Mouse (Mus musculus): ENCODE results near the gene Sbno1. TPM values are rescaled to one million over a fixed set of nuclear protein-coding genes. Genes with fewer than 3 reads are reported as not detected.

The Sbno1 gene
- total and polyA plus RNA-seq, 3 experiments = 32.4 to 500 (median 38.8) TPM

- peak; percentile 51; the same call in 1 of the 2 replicates for TF ChIP-seq MXI1 (IDR thresholded peaks at IDR 0.05; ENCODE audit: low read depth, low read length)
- no peak for TF ChIP-seq USF1 (IDR thresholded peaks at IDR 0.05; ENCODE audit: low read depth, low read length)
These were observed 13.8 kb upstream of the Sbno1 start, which contains the start of gene Kmt5a (continued) for GRCm38 (mm10) chr5:124439447-124440093.

GRCm38 (mm10) chr5:124438746-124439145 lies 12.9 kb upstream of the Sbno1 start:
- DNase-seq (ENCODE audit: low read depth, low spot score) = no peak
- Histone ChIP-seq H3K27ac (ENCODE audit: control insufficient read depth, low read depth, low read length) (peak overlapping the region; percentile 69), H3K4me3 (ENCODE audit: control insufficient read depth in 1 of 2, insufficient read depth in 1 of 2, low read depth in 2 of 2, low read length in 2 of 2) (peak overlapping the region; percentile 67 to 76), H3K9ac (ENCODE audit: control insufficient read depth, low read depth, low read length, poor library complexity, severe bottlenecking) (peak overlapping the region; percentile 76), H3K79me2 (ENCODE audit: control insufficient read depth, insufficient read depth, low read length, poor library complexity) (peaks cover 11% of the 10 kb centered on the region), H3K4me1 (ENCODE audit: control insufficient read depth in 1 of 2, insufficient read depth in 2 of 2, low read length in 2 of 2) (peaks cover 4 to 16% of the 10 kb centered on the region in 2 experiments), H3K27me3 (ENCODE audit: control insufficient read depth in 1 of 2, insufficient read depth in 2 of 2, low read length in 2 of 2) (no peaks in the 10 kb centered on the region), H3K36me3 (ENCODE audit: control insufficient read depth in 1 of 2, insufficient read depth in 2 of 2, low read length in 2 of 2) (peaks cover 0 to 21% of the 10 kb centered on the region in 2 experiments; a peak in 2 of 4 replicates), H3K9me3 (replicated peaks; ENCODE audit: insufficient read depth, low read length) (no peaks in the 10 kb centered on the region)
- TF ChIP-seq GABPA (IDR thresholded peaks at IDR 0.05; ENCODE audit: low read depth, low read length) (no peak), POLR2AphosphoS2 (IDR thresholded peaks at IDR 0.05; ENCODE audit: low read length) (no peak), MAZ (IDR thresholded peaks at IDR 0.05; ENCODE audit: low read depth, low read length) (no peak), ZNF384 (IDR thresholded peaks at IDR 0.05; ENCODE audit: low read depth, low read length) (no peak), SMC3 (IDR thresholded peaks at IDR 0.05; ENCODE audit: low read depth, low read length) (no peak), UBTF (IDR thresholded peaks at IDR 0.05; ENCODE audit: borderline replicate concordance, insufficient read depth, low read depth, low read length) (no peak), MYB (IDR thresholded peaks at IDR 0.05; ENCODE audit: low read depth, low read length) (no peak), TBP (IDR thresholded peaks at IDR 0.05; ENCODE audit: low read depth, low read length) (no peak), NELFE (IDR thresholded peaks at IDR 0.05; ENCODE audit: low read depth, low read length) (no peak), ETS1 (IDR thresholded peaks at IDR 0.05; ENCODE audit: low read depth, low read length) (no peak), RAD21 (IDR thresholded peaks at IDR 0.05; ENCODE audit: low read depth, low read length) (no peak), BHLHE40 (IDR thresholded peaks at IDR 0.05; ENCODE audit: borderline replicate concordance, low read depth, low read length) (no peak), USF1 (IDR thresholded peaks at IDR 0.05; ENCODE audit: low read depth, low read length) (no peak), CHD2 (IDR thresholded peaks at IDR 0.05; ENCODE audit: low read length) (no peak)

DNA sequence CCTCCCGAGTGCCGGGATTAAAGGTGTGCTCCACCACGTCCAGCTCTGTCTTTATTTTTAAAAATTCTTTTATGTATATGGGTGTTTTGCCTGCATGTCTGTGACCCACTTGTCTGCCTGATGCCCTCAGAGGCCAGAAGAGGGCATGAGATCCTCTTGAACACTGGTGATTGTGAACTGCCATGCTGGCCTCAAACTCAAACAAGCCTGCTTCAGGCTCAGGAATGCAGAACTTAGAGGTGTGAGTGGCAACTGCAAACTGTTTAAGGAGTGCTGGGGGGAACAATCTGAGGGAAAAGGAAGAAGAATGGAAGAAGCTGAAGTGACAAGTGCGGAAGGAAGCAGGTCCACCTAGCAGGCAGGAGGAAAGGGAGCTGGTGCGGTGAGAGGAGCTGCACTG lies 12.4 kb upstream of the Sbno1 start:
- H3K4me1 ChIP-seq (ENCODE audit: control insufficient read depth in 1 of 2, insufficient read depth in 2 of 2, low read length in 2 of 2) = peaks cover 4 to 16% of the 10 kb centered on the region in 2 experiments
- H3K27me3 ChIP-seq (ENCODE audit: control insufficient read depth in 1 of 2, insufficient read depth in 2 of 2, low read length in 2 of 2) = no peaks in the 10 kb centered on the region
- no peaks in the 10 kb centered on the region for H3K9me3 ChIP-seq (replicated peaks; ENCODE audit: insufficient read depth, low read length)
- peaks cover 0 to 19% of the 10 kb centered on the region in 2 experiments; a peak in 2 of 4 replicates for H3K36me3 ChIP-seq (ENCODE audit: control insufficient read depth in 1 of 2, insufficient read depth in 2 of 2, low read length in 2 of 2)
- H3K79me2 ChIP-seq (ENCODE audit: control insufficient read depth, insufficient read depth, low read length, poor library complexity) = peaks cover 11% of the 10 kb centered on the region
- no peak overlapping the region for H3K9ac ChIP-seq (ENCODE audit: control insufficient read depth, low read depth, low read length, poor library complexity, severe bottlenecking)
- H3K4me3 ChIP-seq (ENCODE audit: control insufficient read depth in 1 of 2, insufficient read depth in 1 of 2, low read depth in 2 of 2, low read length in 2 of 2) = no peak overlapping the region
- no peak overlapping the region for H3K27ac ChIP-seq (ENCODE audit: control insufficient read depth, low read depth, low read length)
- DNase-seq (ENCODE audit: low read depth, low spot score) = peak; percentile 62
- TF ChIP-seq USF2 (IDR thresholded peaks at IDR 0.05; ENCODE audit: borderline replicate concordance in 1 of 2, insufficient read depth in 1 of 2, low read depth in 1 of 2, low read length in 2 of 2) (no peak), UBTF (IDR thresholded peaks at IDR 0.05; ENCODE audit: borderline replicate concordance, insufficient read depth, low read depth, low read length) (no peak), HCFC1 (IDR thresholded peaks at IDR 0.05; ENCODE audit: low read depth, low read length) (no peak), ZC3H11A (IDR thresholded peaks at IDR 0.05; ENCODE audit: low read depth, low read length) (0 out of 2 replicates have a peak, but pooled peaks have one; percentile 15), JUND (IDR thresholded peaks at IDR 0.05; ENCODE audit: low read depth, low read length) (no peak), MYC (IDR thresholded peaks at IDR 0.05; ENCODE audit: low read depth, low read length) (no peak), ZMIZ1 (IDR thresholded peaks at IDR 0.05; ENCODE audit: low read depth, low read length) (no peak), GATA1 (IDR thresholded peaks at IDR 0.05; ENCODE audit: low read depth, low read length) (no peak), GABPA (IDR thresholded peaks at IDR 0.05; ENCODE audit: low read depth, low read length) (no peak), ETS1 (IDR thresholded peaks at IDR 0.05; ENCODE audit: low read depth, low read length) (no peak), ZNF384 (IDR thresholded peaks at IDR 0.05; ENCODE audit: low read depth, low read length) (no peak), CHD1 (IDR thresholded peaks at IDR 0.05; ENCODE audit: low read depth, low read length) (no peak), TCF12 (IDR thresholded peaks at IDR 0.05; ENCODE audit: low read depth, low read length) (no peak), EP300 (IDR thresholded peaks at IDR 0.05; ENCODE audit: low read depth in 1 of 2, low read length in 2 of 2) (no peak), NELFE (IDR thresholded peaks at IDR 0.05; ENCODE audit: low read depth, low read length) (no peak), POLR2AphosphoS2 (IDR thresholded peaks at IDR 0.05; ENCODE audit: low read length) (no peak), RCOR1 (IDR thresholded peaks at IDR 0.05; ENCODE audit: low read depth, low read length) (no peak), MEF2A (IDR thresholded peaks at IDR 0.05; ENCODE audit: extremely low read depth, insufficient replicate concordance, low read depth, low read length, poor library complexity, severe bottlenecking) (no peak), USF1 (IDR thresholded peaks at IDR 0.05; ENCODE audit: low read depth, low read length) (no peak)

Measured in MEL (cell line).